Mouse (Mus musculus): ENCODE results near the gene Derl3. TPM values are rescaled to one million over a fixed set of nuclear protein-coding genes. Genes with fewer than 3 reads are reported as not detected.

Derl3 gene
- total and polyA plus RNA-seq, 3 experiments = 0.22 TPM; not detected in 2

GRCm38 (mm10) chr10:75942736-75943477, 49.7 kb downstream of the Derl3 start, which contains the start of gene Vpreb3:
Gene Vpreb3, plus strand, starts transcription at chr10:75943057.
- DNase-seq (ENCODE audit: low spot score) (no peak), ATAC-seq (ENCODE audit: extremely low read depth, insufficient number of reproducible peaks, low FRiP score, poor library complexity, severe bottlenecking) (no peak)
- TF ChIP-seq CTCF (IDR thresholded peaks at IDR 0.05; ENCODE audit: low read depth, low read length) (no peak), GATA1 (IDR thresholded peaks at IDR 0.05; ENCODE audit: borderline replicate concordance, low read length) (no peak)
- Histone ChIP-seq H3K4me3 (ENCODE audit: low read depth, low read length) (no peak within 1 kb of the TSS), H3K4me1 (ENCODE audit: insufficient read depth, low read depth, low read length) (peaks cover 40% of the 10 kb centered on the region), H3K36me3 (replicated peaks) (peaks cover 20% of the 10 kb centered on the region), H3K9me3 (replicated peaks) (no peaks in the 10 kb centered on the region), H3K27me3 (ENCODE audit: insufficient read depth, low read length) (peaks cover 5% of the 10 kb centered on the region)

- DNase-seq (ENCODE audit: low spot score) (no peak), ATAC-seq (ENCODE audit: extremely low read depth, insufficient number of reproducible peaks, low FRiP score, poor library complexity, severe bottlenecking) (no peak)
- no peak for TF ChIP-seq GATA2 (IDR thresholded peaks at IDR 0.05; ENCODE audit: borderline replicate concordance, low read depth, low read length)
- no peak for TF ChIP-seq TAL1 (conservative IDR thresholded peaks at IDR 0.05; ENCODE audit: low read depth, low read length)
- TF ChIP-seq POLR2AphosphoS5 (IDR thresholded peaks at IDR 0.05; ENCODE audit: insufficient replicate concordance, low read depth, low read length) = no peak
- no peak for TF ChIP-seq GATA1 (IDR thresholded peaks at IDR 0.05; ENCODE audit: borderline replicate concordance, low read length)
- TF ChIP-seq CTCF (IDR thresholded peaks at IDR 0.05; ENCODE audit: low read depth, low read length) = no peak
- H3K9me3 ChIP-seq (replicated peaks) = no peaks in the 10 kb centered on the region
- H3K4me3 ChIP-seq (ENCODE audit: low read depth, low read length) = no peak overlapping the region
- H3K36me3 ChIP-seq (replicated peaks) = peaks cover 13% of the 10 kb centered on the region
- peaks cover 31% of the 10 kb centered on the region for H3K4me1 ChIP-seq (ENCODE audit: insufficient read depth, low read depth, low read length)
- peaks cover 15% of the 10 kb centered on the region for H3K27me3 ChIP-seq (ENCODE audit: insufficient read depth, low read length)
These were observed 51.0 kb downstream of the Derl3 start for GRCm38 (mm10) chr10:75944066-75944772.

GRCm38 (mm10) chr10:75945213-75945612, 52.0 kb downstream of the Derl3 start:
- no peak for DNase-seq (ENCODE audit: low spot score)
- H3K27me3 ChIP-seq (ENCODE audit: insufficient read depth, low read length) = peaks cover 23% of the 10 kb centered on the region
- peaks cover 6% of the 10 kb centered on the region for H3K36me3 ChIP-seq (replicated peaks)
- H3K4me1 ChIP-seq (ENCODE audit: insufficient read depth, low read depth, low read length) = peaks cover 26% of the 10 kb centered on the region
- no peak for TF ChIP-seq CTCF (IDR thresholded peaks at IDR 0.05; ENCODE audit: low read depth, low read length)
- TF ChIP-seq TAL1 (conservative IDR thresholded peaks at IDR 0.05; ENCODE audit: low read depth, low read length) = no peak
- TF ChIP-seq POLR2AphosphoS5 (IDR thresholded peaks at IDR 0.05; ENCODE audit: insufficient replicate concordance, low read depth, low read length) = no peak
- no peak for TF ChIP-seq GATA2 (IDR thresholded peaks at IDR 0.05; ENCODE audit: borderline replicate concordance, low read depth, low read length)
- TF ChIP-seq GATA1 (IDR thresholded peaks at IDR 0.05; ENCODE audit: borderline replicate concordance, low read length) = no peak
- ATAC-seq (ENCODE audit: extremely low read depth, insufficient number of reproducible peaks, low FRiP score, poor library complexity, severe bottlenecking) = no peak
- H3K9me3 ChIP-seq (replicated peaks) = no peaks in the 10 kb centered on the region
- H3K4me3 ChIP-seq (ENCODE audit: low read depth, low read length) = no peak overlapping the region

Other genes starting within 250 kb of the Derl3 start
- gene Susd2, start 249.4 kb upstream of the Derl3 start, total RNA-seq (2014; fragmentation: Nextera tagmentation) = not detected in 2 replicates
- gene Susd2, start 249.4 kb upstream of the Derl3 start, total RNA-seq (2017) = 0.05 and 0.06 TPM in 2 replicates
- gene Susd2, start 249.4 kb upstream of the Derl3 start, polyA plus RNA-seq (2012) = 0.06 and 0.10 TPM in 2 replicates
- 96.5 and 108 TPM in 2 replicates for gene Cabin1, start 129.1 kb upstream of the Derl3 start, total RNA-seq (2014; fragmentation: Nextera tagmentation)
- gene Cabin1, start 129.1 kb upstream of the Derl3 start, total RNA-seq (2017) = 28.9 and 30.5 TPM in 2 replicates
- gene Cabin1, start 129.1 kb upstream of the Derl3 start, polyA plus RNA-seq (2012) = 74.0 and 78.7 TPM in 2 replicates
- 10.8 and 11.9 TPM in 2 replicates for gene Ddt, start 120.0 kb upstream of the Derl3 start, total RNA-seq (2014; fragmentation: Nextera tagmentation)
- gene Ddt, start 120.0 kb upstream of the Derl3 start, total RNA-seq (2017) = 73.2 and 74.6 TPM in 2 replicates
- gene Ddt, start 120.0 kb upstream of the Derl3 start, polyA plus RNA-seq (2012) = 74.6 and 108 TPM in 2 replicates
- not detected in 2 replicates for gene Gm20441, start 112.5 kb upstream of the Derl3 start, total RNA-seq (2014; fragmentation: Nextera tagmentation)
- not detected in 2 replicates for gene Gm20441, start 112.5 kb upstream of the Derl3 start, total RNA-seq (2017)
- gene Gm20441, start 112.5 kb upstream of the Derl3 start, polyA plus RNA-seq (2012) = not detected in 2 replicates
- gene Gstt3, start 112.0 kb upstream of the Derl3 start, total RNA-seq (2014; fragmentation: Nextera tagmentation) = 0.39 TPM in 1 of 2 replicates, not detected in the other
- 0.49 and 1.1 TPM in 2 replicates for gene Gstt3, start 112.0 kb upstream of the Derl3 start, total RNA-seq (2017)
- gene Gstt3, start 112.0 kb upstream of the Derl3 start, polyA plus RNA-seq (2012) = 0.18 and 0.24 TPM in 2 replicates
- not detected in 2 replicates for gene Gstt1, start 94.8 kb upstream of the Derl3 start, total RNA-seq (2014; fragmentation: Nextera tagmentation)
- gene Gstt1, start 94.8 kb upstream of the Derl3 start, total RNA-seq (2017) = 0.22 and 1.9 TPM in 2 replicates
- 0.07 TPM in 1 of 2 replicates, not detected in the other for gene Gstt1, start 94.8 kb upstream of the Derl3 start, polyA plus RNA-seq (2012)
- gene Gstt4, start 70.9 kb upstream of the Derl3 start, total RNA-seq (2014; fragmentation: Nextera tagmentation) = not detected in 2 replicates
- gene Gstt4, start 70.9 kb upstream of the Derl3 start, total RNA-seq (2017) = not detected in 2 replicates
- not detected in 2 replicates for gene Gstt4, start 70.9 kb upstream of the Derl3 start, polyA plus RNA-seq (2012)
- gene Gstt2, start 56.0 kb upstream of the Derl3 start, total RNA-seq (2014; fragmentation: Nextera tagmentation) = 49.2 and 57.0 TPM in 2 replicates
- gene Gstt2, start 56.0 kb upstream of the Derl3 start, total RNA-seq (2017) = 68.9 and 87.8 TPM in 2 replicates
- gene Gstt2, start 56.0 kb upstream of the Derl3 start, polyA plus RNA-seq (2012) = 8.7 and 12.2 TPM in 2 replicates
- gene Mif, start 33.2 kb upstream of the Derl3 start, total RNA-seq (2014; fragmentation: Nextera tagmentation) = 554 and 596 TPM in 2 replicates
- gene Mif, start 33.2 kb upstream of the Derl3 start, total RNA-seq (2017) = 1,557 and 1,874 TPM in 2 replicates
- gene Mif, start 33.2 kb upstream of the Derl3 start, polyA plus RNA-seq (2012) = 5,079 and 5,707 TPM in 2 replicates
- gene Smarcb1, start 28.2 kb downstream of the Derl3 start, total RNA-seq (2014; fragmentation: Nextera tagmentation) = 48.4 and 54.9 TPM in 2 replicates
- gene Smarcb1, start 28.2 kb downstream of the Derl3 start, total RNA-seq (2017) = 54.9 and 55.7 TPM in 2 replicates
- gene Smarcb1, start 28.2 kb downstream of the Derl3 start, polyA plus RNA-seq (2012) = 254 and 362 TPM in 2 replicates
- 135 and 169 TPM in 2 replicates for gene Chchd10, start 39.7 kb downstream of the Derl3 start, total RNA-seq (2014; fragmentation: Nextera tagmentation)
- 96.3 and 127 TPM in 2 replicates for gene Chchd10, start 39.7 kb downstream of the Derl3 start, total RNA-seq (2017)
- 376 and 450 TPM in 2 replicates for gene Chchd10, start 39.7 kb downstream of the Derl3 start, polyA plus RNA-seq (2012)
- gene Mmp11, start 43.1 kb downstream of the Derl3 start, total RNA-seq (2014; fragmentation: Nextera tagmentation) = not detected in 2 replicates
- gene Mmp11, start 43.1 kb downstream of the Derl3 start, total RNA-seq (2017) = 0.11 and 0.12 TPM in 2 replicates
- gene Mmp11, start 43.1 kb downstream of the Derl3 start, polyA plus RNA-seq (2012) = 0.08 TPM in 1 of 2 replicates, not detected in the other
- gene Gm867, start 47.3 kb downstream of the Derl3 start, total RNA-seq (2014; fragmentation: Nextera tagmentation) = 3.0 and 45.1 TPM in 2 replicates
- gene Gm867, start 47.3 kb downstream of the Derl3 start, total RNA-seq (2017) = not detected in 2 replicates
- not detected in 2 replicates for gene Gm867, start 47.3 kb downstream of the Derl3 start, polyA plus RNA-seq (2012)
- not detected in 2 replicates for gene Vpreb3, start 49.6 kb downstream of the Derl3 start, total RNA-seq (2014; fragmentation: Nextera tagmentation)
- gene Vpreb3, start 49.6 kb downstream of the Derl3 start, total RNA-seq (2017) = not detected in 2 replicates
- not detected in 2 replicates for gene Vpreb3, start 49.6 kb downstream of the Derl3 start, polyA plus RNA-seq (2012)
- gene Gm5134, start 61.1 kb downstream of the Derl3 start, total RNA-seq (2014; fragmentation: Nextera tagmentation) = not detected in 2 replicates
- gene Gm5134, start 61.1 kb downstream of the Derl3 start, total RNA-seq (2017) = not detected in 2 replicates
- gene Gm5134, start 61.1 kb downstream of the Derl3 start, polyA plus RNA-seq (2012) = not detected in 2 replicates
- gene Zfp280b, start 139.2 kb downstream of the Derl3 start, total RNA-seq (2014; fragmentation: Nextera tagmentation) = 27.2 and 27.8 TPM in 2 replicates
- gene Zfp280b, start 139.2 kb downstream of the Derl3 start, total RNA-seq (2017) = 9.9 and 11.3 TPM in 2 replicates
- gene Zfp280b, start 139.2 kb downstream of the Derl3 start, polyA plus RNA-seq (2012) = 5.3 and 7.9 TPM in 2 replicates
- gene Slc5a4b, start 217.5 kb downstream of the Derl3 start, total RNA-seq (2014; fragmentation: Nextera tagmentation) = not detected in 2 replicates
- gene Slc5a4b, start 217.5 kb downstream of the Derl3 start, total RNA-seq (2017) = not detected in 2 replicates
- not detected in 2 replicates for gene Slc5a4b, start 217.5 kb downstream of the Derl3 start, polyA plus RNA-seq (2012)